Mouse (Mus musculus): ENCODE data around the gene Gbx2.

- TF ChIP-seq POLR2A (IDR thresholded peaks at IDR 0.05; ENCODE audit: insufficient read depth, low read length) (no peak), CTCF (IDR thresholded peaks at IDR 0.05; ENCODE audit: low read depth, low read length) (no peak), EP300 (IDR thresholded peaks at IDR 0.05; ENCODE audit: insufficient read depth, low read depth, low read length) (no peak)
These were observed 4.4 kb downstream of the Gbx2 start for GRCm38 (mm10) chr1:89926583-89927060.
